Mouse (Mus musculus) neural tube, embryonic 11.5 days (tissue): ENCODE results near the gene Prdm1. TPM values are rescaled to one million over a fixed set of nuclear protein-coding genes. Genes with fewer than 3 reads are reported as not detected.

ENCODE experiments used
- ATAC-seq: fragments of 200-750 bp; cut with Nextera tagmentation; 2 replicates; pipeline ENCODE4 v1.8.0; 2017; ENCODE audit warnings: moderate number of reproducible peaks, mild to moderate bottlenecking, moderate TSS enrichment, moderate library complexity; ENCODE audit not compliant: insufficient read depth, low FRiP score, low TSS enrichment
- DNase-seq: peaks from one replicate; pipeline ENCODE4 v3.0.0-alpha.2; 2015; ENCODE audit warnings: low spot score
- H3K27ac ChIP-seq: fragments of 300-500 bp; sonication (generic); 2 replicates; pipeline ENCODE4 v1.5.1; 2014; ENCODE audit warnings: low read depth, mild to moderate bottlenecking, low read length
- H3K27me3 ChIP-seq: fragments of 300-500 bp; sonication (generic); 2 replicates; pipeline ENCODE4 v1.6.1; 2014; ENCODE audit warnings: mild to moderate bottlenecking, low read length, mixed read lengths; ENCODE audit not compliant: control insufficient read depth, insufficient read depth
- H3K36me3 ChIP-seq: fragments of 300-500 bp; sonication (generic); 2 replicates; pipeline ENCODE4 v1.6.1; 2014; ENCODE audit warnings: mild to moderate bottlenecking, low read length, moderate library complexity, mixed read lengths; ENCODE audit not compliant: control insufficient read depth, insufficient read depth
- H3K4me1 ChIP-seq: fragments of 300-500 bp; sonication (generic); 2 replicates; pipeline ENCODE4 v1.6.1; 2014; ENCODE audit warnings: low read length, mixed read lengths; ENCODE audit not compliant: control insufficient read depth, insufficient read depth
- H3K4me2 ChIP-seq: fragments of 300-500 bp; sonication (generic); 2 replicates; pipeline ENCODE4 v1.6.1; 2014; ENCODE audit warnings: low read depth, mild to moderate bottlenecking, moderate library complexity
- H3K4me3 ChIP-seq: fragments of 300-500 bp; sonication (generic); 2 replicates; pipeline ENCODE4 v1.5.1; 2014; ENCODE audit warnings: low read depth, low read length
- H3K9ac ChIP-seq: fragments of 300-500 bp; sonication (generic); 2 replicates; pipeline ENCODE4 v1.6.1; 2014; ENCODE audit warnings: mild to moderate bottlenecking, low read length
- H3K9me3 ChIP-seq: fragments of 300-500 bp; sonication (generic); 2 replicates; pipeline ENCODE4 v1.6.1; 2016; ENCODE audit warnings: low read length; ENCODE audit not compliant: control insufficient read depth
- WGBS: fragments of 180-500 bp; shearing (Covaris S2); extraction: QIAGEN DNeasy Blood & Tissue Kit; methylation state at CpG from one replicate; pipeline ENCODE4 v1.1.7; 2014; 5-methylcytosine and 5-hydroxymethylcytosine counted together
- polyA plus RNA-seq: library from polyadenylated mRNA; unstranded; fragments of >200 nt; fragmentation: Nextera tagmentation; extraction: Ambion mirVana; gene quantifications from 2 replicates; pipeline ENCODE4 v1.2.1, GENCODE M21; 2014

The Prdm1 gene
- polyA plus RNA-seq, 1 experiment from 2014 or later = 1.5 TPM

- Histone ChIP-seq H3K36me3 (no peaks in the 10 kb centered on the region), H3K4me2 (no peak overlapping the region), H3K9ac (no peak overlapping the region), H3K27me3 (no peaks in the 10 kb centered on the region), H3K4me3 (no peak overlapping the region), H3K9me3 (no peaks in the 10 kb centered on the region), H3K4me1 (no peaks in the 10 kb centered on the region), H3K27ac (no peak overlapping the region)
- ATAC-seq (no peak), DNase-seq (no peak)
- WGBS = 92% methylated on average over 10 of the region's 10 CpGs
Observed at GRCm38 (mm10) chr10:44447001-44447400, 81.3 kb downstream of the Prdm1 start.

DNA sequence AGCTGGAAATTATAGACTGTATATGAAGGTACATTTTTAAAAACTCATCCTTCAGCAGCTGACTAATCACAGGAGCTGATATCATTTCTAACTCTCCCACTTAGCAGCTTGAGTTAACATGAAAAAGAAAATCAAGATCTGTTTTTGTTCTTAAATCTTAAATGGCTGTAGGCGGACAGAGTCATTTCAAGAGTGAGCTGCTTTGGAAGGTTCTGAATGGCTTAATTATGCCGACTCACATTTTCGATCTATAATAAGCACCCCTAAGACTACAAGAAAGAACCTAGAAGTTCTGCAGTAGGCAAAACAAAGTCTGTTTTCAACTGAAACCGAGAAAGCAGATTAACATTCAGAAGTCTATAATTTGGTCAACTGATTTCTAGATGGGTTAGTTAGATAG lies 83.9 kb downstream of the Prdm1 start:
- H3K36me3 ChIP-seq = no peaks in the 10 kb centered on the region
- no peaks in the 10 kb centered on the region for H3K27me3 ChIP-seq
- no peak overlapping the region for H3K9ac ChIP-seq
- no peak overlapping the region for H3K27ac ChIP-seq
- DNase-seq = no peak
- H3K9me3 ChIP-seq = no peaks in the 10 kb centered on the region
- no peak overlapping the region for H3K4me3 ChIP-seq
- WGBS = 81% methylated on average over 4 of the region's 4 CpGs
- no peak overlapping the region for H3K4me2 ChIP-seq
- no peak for ATAC-seq
- H3K4me1 ChIP-seq = no peaks in the 10 kb centered on the region

- Histone ChIP-seq H3K27me3 (no peaks in the 10 kb centered on the region), H3K4me3 (no peak overlapping the region), H3K4me2 (no peak overlapping the region), H3K9me3 (no peaks in the 10 kb centered on the region), H3K9ac (no peak overlapping the region), H3K36me3 (no peaks in the 10 kb centered on the region), H3K4me1 (no peaks in the 10 kb centered on the region), H3K27ac (no peak overlapping the region)
- ATAC-seq (no peak), DNase-seq (no peak)
- 91% methylated on average over 12 of the region's 12 CpGs for WGBS
Observed at GRCm38 (mm10) chr10:44443696-44444095, 84.6 kb downstream of the Prdm1 start.

DNA sequence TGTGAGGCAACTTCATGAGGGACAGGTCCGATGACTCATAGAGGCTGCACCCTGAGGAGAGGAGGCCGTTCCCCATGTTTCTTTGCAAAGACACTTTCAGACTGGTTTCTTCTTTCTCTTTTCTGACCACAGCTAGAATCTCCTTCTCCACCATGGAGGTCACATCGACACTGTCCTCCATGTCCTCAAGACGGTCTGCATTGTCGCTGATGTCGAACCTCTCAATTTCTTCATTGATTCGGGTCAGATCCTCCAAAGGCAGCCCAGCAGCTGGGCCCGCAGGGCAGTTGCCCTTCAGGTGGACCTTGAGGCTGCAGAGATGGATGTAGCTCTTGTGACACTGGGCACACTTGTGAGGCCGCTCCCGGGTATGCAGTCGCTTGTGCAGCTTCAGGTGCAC lies 88.6 kb downstream of the Prdm1 start:
- no peak overlapping the region for H3K4me2 ChIP-seq
- H3K36me3 ChIP-seq = no peaks in the 10 kb centered on the region
- no peak for ATAC-seq
- no peak overlapping the region for H3K4me3 ChIP-seq
- H3K9me3 ChIP-seq = no peaks in the 10 kb centered on the region
- WGBS = 90% methylated on average over 11 of the region's 11 CpGs
- H3K9ac ChIP-seq = no peak overlapping the region
- no peak overlapping the region for H3K27ac ChIP-seq
- H3K27me3 ChIP-seq = no peaks in the 10 kb centered on the region
- no peak for DNase-seq
- no peaks in the 10 kb centered on the region for H3K4me1 ChIP-seq

DNA sequence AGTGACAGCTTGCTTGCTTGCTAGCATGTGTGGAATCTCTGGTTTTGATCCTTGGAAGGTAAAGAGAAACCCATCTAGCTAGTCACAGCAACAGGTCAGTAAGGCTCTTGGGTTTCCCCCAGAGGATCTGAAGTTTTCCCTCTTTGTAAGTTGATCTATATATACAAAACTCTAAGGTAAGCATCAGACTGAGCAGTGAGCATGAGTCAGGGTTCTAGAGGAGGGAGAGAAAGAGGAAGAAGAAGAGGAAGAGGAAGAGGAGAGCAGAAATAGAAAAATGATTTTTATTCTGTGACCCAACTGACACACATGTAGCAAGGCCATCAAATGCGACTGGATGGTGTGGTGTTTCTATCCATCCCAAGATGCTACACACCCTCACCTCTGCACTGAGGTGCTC lies 90.7 kb downstream of the Prdm1 start:
- H3K36me3 ChIP-seq = no peaks in the 10 kb centered on the region
- no peak for ATAC-seq
- H3K4me2 ChIP-seq = no peak overlapping the region
- no peaks in the 10 kb centered on the region for H3K9me3 ChIP-seq
- H3K4me1 ChIP-seq = no peaks in the 10 kb centered on the region
- H3K27ac ChIP-seq = no peak overlapping the region
- no peaks in the 10 kb centered on the region for H3K27me3 ChIP-seq
- 94% methylated on average over 1 of the region's 1 CpGs for WGBS
- H3K4me3 ChIP-seq = no peak overlapping the region
- no peak overlapping the region for H3K9ac ChIP-seq
- no peak for DNase-seq

DNA sequence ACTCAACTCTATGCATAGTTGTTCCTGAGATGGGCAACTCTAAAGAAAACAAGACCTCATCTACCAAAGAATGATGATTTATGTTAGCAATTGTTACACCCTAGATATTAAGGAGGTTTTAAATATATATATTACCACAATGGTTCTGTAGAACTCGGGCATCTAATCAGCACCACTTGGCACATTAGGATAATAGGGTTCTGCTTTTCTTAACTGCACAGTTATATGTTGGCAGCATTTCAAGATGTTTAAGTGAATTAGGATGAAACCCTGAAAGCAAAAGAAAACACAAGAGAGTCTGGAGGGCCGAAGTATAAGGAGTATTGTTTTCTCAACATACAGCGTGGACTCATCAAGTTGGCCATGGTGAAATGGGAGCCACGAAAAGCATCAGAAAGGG lies 92.3 kb downstream of the Prdm1 start:
- Histone ChIP-seq H3K27me3 (no peaks in the 10 kb centered on the region), H3K27ac (no peak overlapping the region), H3K4me1 (no peaks in the 10 kb centered on the region), H3K4me3 (no peak overlapping the region), H3K36me3 (no peaks in the 10 kb centered on the region), H3K4me2 (no peak overlapping the region), H3K9me3 (no peaks in the 10 kb centered on the region), H3K9ac (no peak overlapping the region)
- 91% methylated on average over 4 of the region's 4 CpGs for WGBS
- ATAC-seq = no peak
- DNase-seq = no peak

GRCm38 (mm10) chr10:44434702-44435181 lies 93.6 kb downstream of the Prdm1 start:
- H3K4me3 ChIP-seq = no peak overlapping the region
- 73% methylated on average over 6 of the region's 6 CpGs for WGBS
- ATAC-seq (no peak), DNase-seq (no peak)
- no peaks in the 10 kb centered on the region for H3K9me3 ChIP-seq
- no peaks in the 10 kb centered on the region for H3K36me3 ChIP-seq
- H3K27me3 ChIP-seq = no peaks in the 10 kb centered on the region
- H3K9ac ChIP-seq = no peak overlapping the region
- H3K4me1 ChIP-seq = no peaks in the 10 kb centered on the region
- no peak overlapping the region for H3K27ac ChIP-seq
- no peak overlapping the region for H3K4me2 ChIP-seq

DNA sequence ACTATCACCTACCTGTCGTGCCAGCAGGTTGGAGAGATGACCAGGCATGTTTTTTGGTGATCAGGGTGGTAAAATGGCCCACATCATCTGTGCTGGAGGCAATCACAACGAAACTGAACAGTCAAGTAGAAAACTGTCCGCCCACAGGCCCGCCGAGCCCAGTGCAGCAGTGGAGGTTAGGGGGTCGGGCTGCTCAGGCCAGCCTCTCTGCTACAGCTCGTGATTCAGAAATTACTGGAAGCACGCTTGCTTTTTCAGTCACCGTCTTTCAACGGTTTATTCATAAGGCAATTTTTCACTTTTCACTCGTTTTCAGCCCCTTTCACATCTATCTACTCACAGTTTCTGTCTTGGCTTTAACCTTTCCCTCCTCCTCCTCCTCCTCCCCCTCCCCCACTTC lies 96.1 kb downstream of the Prdm1 start:
- H3K4me2 ChIP-seq = no peak overlapping the region
- H3K27me3 ChIP-seq = no peaks in the 10 kb centered on the region
- WGBS = 80% methylated on average over 11 of the region's 11 CpGs
- no peaks in the 10 kb centered on the region for H3K4me1 ChIP-seq
- ATAC-seq = no peak
- H3K27ac ChIP-seq = no peak overlapping the region
- no peaks in the 10 kb centered on the region for H3K9me3 ChIP-seq
- H3K36me3 ChIP-seq = no peaks in the 10 kb centered on the region
- H3K4me3 ChIP-seq = no peak overlapping the region
- no peak for DNase-seq
- no peak overlapping the region for H3K9ac ChIP-seq

- 93% methylated on average over 4 of the region's 4 CpGs for WGBS
- no peaks in the 10 kb centered on the region for H3K9me3 ChIP-seq
- H3K9ac ChIP-seq = no peak overlapping the region
- H3K4me3 ChIP-seq = no peak overlapping the region
- H3K27ac ChIP-seq = no peak overlapping the region
- no peaks in the 10 kb centered on the region for H3K4me1 ChIP-seq
- DNase-seq (no peak), ATAC-seq (no peak)
- H3K36me3 ChIP-seq = no peaks in the 10 kb centered on the region
- no peaks in the 10 kb centered on the region for H3K27me3 ChIP-seq
- no peak overlapping the region for H3K4me2 ChIP-seq
Observed at GRCm38 (mm10) chr10:44431689-44432088, 96.6 kb downstream of the Prdm1 start.
